Mouse (Mus musculus) activated CD4-positive, CD25-positive, alpha-beta regulatory T cell, adult 4 months (primary cell): ENCODE data around the gene Ggt5. TPM values are rescaled to one million over a fixed set of nuclear protein-coding genes. Genes with fewer than 3 reads are reported as not detected.

ENCODE experiments used
- ATAC-seq: one replicate; pipeline ENCODE4 v1.8.0; 2017
- polyA plus RNA-seq, 2 experiments: library from polyadenylated mRNA; unstranded; fragments of 100-300 nt; shearing (Covaris generic); gene quantifications; one replicate each; pipeline ENCODE4 v1.2.1; 2017

Gene Ggt5
- polyA plus RNA-seq, 2 experiments from 2014 or later = 0.15 to 0.64 TPM

- ATAC-seq = no peak
Observed at GRCm38 (mm10) chr10:75627490-75627889, 38.4 kb downstream of the Ggt5 start.

GRCm38 (mm10) chr10:75632633-75633032, 43.5 kb downstream of the Ggt5 start:
- no peak for ATAC-seq

- no peak for ATAC-seq
Observed at GRCm38 (mm10) chr10:75633048-75633447, 43.9 kb downstream of the Ggt5 start.

GRCm38 (mm10) chr10:75633576-75634139, 44.5 kb downstream of the Ggt5 start:
- ATAC-seq = no peak

- no peak for ATAC-seq
Observed at GRCm38 (mm10) chr10:75634610-75635009, 45.5 kb downstream of the Ggt5 start.

- no peak for ATAC-seq
Observed at GRCm38 (mm10) chr10:75635019-75635692, 46.0 kb downstream of the Ggt5 start.

GRCm38 (mm10) chr10:75635693-75636055, 46.5 kb downstream of the Ggt5 start:
- peak; percentile 52 for ATAC-seq

GRCm38 (mm10) chr10:75636084-75636786, 47.1 kb downstream of the Ggt5 start:
- peak; percentile 23 for ATAC-seq

- no peak for ATAC-seq
Observed at GRCm38 (mm10) chr10:75637711-75638110, 48.6 kb downstream of the Ggt5 start.

- peak; percentile 45 for ATAC-seq
Observed at GRCm38 (mm10) chr10:75641721-75642222, 52.6 kb downstream of the Ggt5 start.

GRCm38 (mm10) chr10:75642436-75642835, 53.3 kb downstream of the Ggt5 start:
- ATAC-seq = no peak

GRCm38 (mm10) chr10:75642891-75643290, 53.8 kb downstream of the Ggt5 start:
- ATAC-seq = peak; percentile 83

- ATAC-seq = peak; percentile 63
Observed at GRCm38 (mm10) chr10:75643741-75644343, 54.7 kb downstream of the Ggt5 start, which contains the start of gene Susd2. TSS of gene Susd2 (minus strand) at chr10:75644008.

GRCm38 (mm10) chr10:75645616-75646015, 56.5 kb downstream of the Ggt5 start:
- ATAC-seq = no peak

- ATAC-seq = no peak
Observed at GRCm38 (mm10) chr10:75646406-75646805, 57.3 kb downstream of the Ggt5 start.

- no peak for ATAC-seq
Observed at GRCm38 (mm10) chr10:75647362-75647761, 58.2 kb downstream of the Ggt5 start.

- ATAC-seq = no peak
Observed at GRCm38 (mm10) chr10:75648091-75648490, 59.0 kb downstream of the Ggt5 start.

- ATAC-seq = no peak
Observed at GRCm38 (mm10) chr10:75649001-75649400, 59.9 kb downstream of the Ggt5 start.

GRCm38 (mm10) chr10:75649406-75649995, 60.4 kb downstream of the Ggt5 start:
- no peak for ATAC-seq

- ATAC-seq = no peak
Observed at GRCm38 (mm10) chr10:75650306-75650902, 61.3 kb downstream of the Ggt5 start.

GRCm38 (mm10) chr10:75651381-75652068, 62.4 kb downstream of the Ggt5 start:
- ATAC-seq = no peak

- no peak for ATAC-seq
Observed at GRCm38 (mm10) chr10:75654053-75654452, 64.9 kb downstream of the Ggt5 start.
